Mouse (Mus musculus) kidney, embryonic 15.5 days (tissue): ENCODE measurements around the gene Txn2. TPM values are rescaled to one million over a fixed set of nuclear protein-coding genes. Genes with fewer than 3 reads are reported as not detected.
A peak's percentile ranks its signal among the peaks of the same experiment; 100 is the strongest.

Experiments used
- ATAC-seq: fragments of 200-750 bp; cut with Nextera tagmentation; replicated peaks from 2 replicates; pipeline ENCODE4 v1.8.0; 2017; ENCODE audit warnings: moderate TSS enrichment; ENCODE audit not compliant: low FRiP score
- H3K27ac ChIP-seq: fragments of 300-500 bp; sonication (generic); 2 replicates; pipeline ENCODE4 v1.5.1; 2015; ENCODE audit warnings: mild to moderate bottlenecking, inconsistent platforms
- H3K27me3 ChIP-seq: fragments of 300-500 bp; sonication (generic); 2 replicates; pipeline ENCODE4 v1.6.1; 2015; ENCODE audit warnings: inconsistent platforms
- H3K36me3 ChIP-seq: fragments of 300-500 bp; sonication (generic); 2 replicates; pipeline ENCODE4 v1.6.1; 2015; ENCODE audit warnings: inconsistent platforms
- H3K4me1 ChIP-seq: fragments of 300-500 bp; sonication (generic); 2 replicates; pipeline ENCODE4 v1.6.1; 2015; ENCODE audit warnings: inconsistent platforms
- H3K4me2 ChIP-seq: fragments of 300-500 bp; sonication (generic); 2 replicates; pipeline ENCODE4 v1.6.1; 2015; ENCODE audit warnings: moderate library complexity, mild to moderate bottlenecking, inconsistent platforms
- H3K4me3 ChIP-seq: fragments of 300-500 bp; sonication (generic); replicated peaks from 2 replicates; pipeline ENCODE4 v1.5.1; 2015; ENCODE audit warnings: mild to moderate bottlenecking, inconsistent platforms
- H3K9ac ChIP-seq: fragments of 300-500 bp; sonication (generic); 2 replicates; pipeline ENCODE4 v1.6.1; 2015; ENCODE audit warnings: mild to moderate bottlenecking, inconsistent platforms
- H3K9me3 ChIP-seq: fragments of 300-500 bp; sonication (generic); replicated peaks from 2 replicates; pipeline ENCODE4 v1.6.1; 2016; ENCODE audit warnings: inconsistent platforms
- whole genome bisulfite sequencing: fragments of 180-500 bp; shearing (Covaris S2); methylation state at CpG from one replicate; pipeline ENCODE4 v1.1.7; 2015; ENCODE audit warnings: mixed read lengths; 5-methylcytosine and 5-hydroxymethylcytosine counted together
- polyA plus RNA-seq: library from polyadenylated mRNA; unstranded; fragments of >200 nt; fragmentation: Nextera tagmentation; extraction: Ambion mirVana; gene quantifications from 2 replicates; pipeline ENCODE4 v1.2.1, GENCODE M21; 2015

The Txn2 gene
- polyA plus RNA-seq = 240 and 253 TPM in 2 replicates

- Histone ChIP-seq H3K9me3 (no peaks in the 10 kb centered on the region), H3K4me2 (peak within 1 kb of the TSS; percentile 89), H3K36me3 (peaks cover 34% of the 10 kb centered on the region), H3K4me3 (peak within 1 kb of the TSS; percentile 90), H3K27ac (peak within 1 kb of the TSS; percentile 98), H3K4me1 (peaks cover 25% of the 10 kb centered on the region), H3K27me3 (no peaks in the 10 kb centered on the region), H3K9ac (peak within 1 kb of the TSS; percentile 77)
- ATAC-seq = peak; percentile 96
- WGBS = under 1% methylated on average over 34 of the region's 34 CpGs
Measured at GRCm38 (mm10) chr15:77928673-77929331, at the start of gene Txn2. Gene Txn2, minus strand, starts transcription at chr15:77929006.

- Histone ChIP-seq H3K27ac (no peak overlapping the region), H3K4me1 (no peaks in the 10 kb centered on the region), H3K4me3 (no peak overlapping the region), H3K9ac (no peak overlapping the region), H3K27me3 (peaks cover 11% of the 10 kb centered on the region; the same call in 1 of the 2 replicates), H3K4me2 (no peak overlapping the region), H3K9me3 (no peaks in the 10 kb centered on the region), H3K36me3 (no peaks in the 10 kb centered on the region)
- 69% methylated on average over 3 of the region's 3 CpGs for WGBS
- ATAC-seq = no peak
Measured at GRCm38 (mm10) chr15:77977663-77978062, 48.9 kb upstream of the Txn2 start.

- H3K9me3 ChIP-seq = no peaks in the 10 kb centered on the region
Measured at GRCm38 (mm10) chr15:77974165-77974841, 45.5 kb upstream of the Txn2 start.

GRCm38 (mm10) chr15:77970470-77971292 lies 41.9 kb upstream of the Txn2 start, which contains the start of gene Eif3d:
Gene Eif3d, minus strand, starts transcription at chr15:77970813.
- H3K9me3 ChIP-seq = no peaks in the 10 kb centered on the region
- H3K36me3 ChIP-seq = peaks cover 31% of the 10 kb centered on the region
- H3K4me1 ChIP-seq = peaks cover 19% of the 10 kb centered on the region
- peak within 1 kb of the TSS; percentile 89 for H3K4me3 ChIP-seq
- WGBS = under 1% methylated on average over 72 of the region's 72 CpGs
- 0 out of 2 replicates have a peak, but pooled peaks cover 3% of the 10 kb centered on the region for H3K27me3 ChIP-seq
- H3K9ac ChIP-seq = peak within 1 kb of the TSS; percentile 89
- H3K4me2 ChIP-seq = peak within 1 kb of the TSS; percentile 86
- ATAC-seq = peak; percentile 90
- H3K27ac ChIP-seq = peak within 1 kb of the TSS; percentile 99

More at GRCm38 (mm10) chr15:77974165-77974841, 45.5 kb upstream of the Txn2 start:
- no peak overlapping the region for H3K4me3 ChIP-seq
- H3K4me2 ChIP-seq = no peak overlapping the region
- peaks cover 5% of the 10 kb centered on the region; the same call in 1 of the 2 replicates for H3K27me3 ChIP-seq
- no peak for ATAC-seq
- no peak overlapping the region for H3K27ac ChIP-seq
- H3K4me1 ChIP-seq = peaks cover 13% of the 10 kb centered on the region
- no peak overlapping the region for H3K9ac ChIP-seq
- 75% methylated on average over 6 of the region's 6 CpGs for WGBS
- H3K36me3 ChIP-seq = no peaks in the 10 kb centered on the region

- peak overlapping the region; percentile 89 for H3K4me3 ChIP-seq
- H3K4me1 ChIP-seq = peaks cover 19% of the 10 kb centered on the region
- ATAC-seq = no peak; the same call in 1 of the 2 replicates
- peaks cover 37% of the 10 kb centered on the region for H3K36me3 ChIP-seq
- H3K27me3 ChIP-seq = 0 out of 2 replicates have a peak, but pooled peaks cover 3% of the 10 kb centered on the region
- H3K9ac ChIP-seq = peak overlapping the region; percentile 89
- no peaks in the 10 kb centered on the region for H3K9me3 ChIP-seq
- peak overlapping the region; percentile 86 for H3K4me2 ChIP-seq
- 2% methylated on average over 15 of the region's 15 CpGs for WGBS
- H3K27ac ChIP-seq = peak overlapping the region; percentile 99
Measured at GRCm38 (mm10) chr15:77969940-77970469, 41.2 kb upstream of the Txn2 start.

GRCm38 (mm10) chr15:77965117-77965528 lies 36.3 kb upstream of the Txn2 start:
- Histone ChIP-seq H3K36me3 (peaks cover 86% of the 10 kb centered on the region), H3K4me3 (no peak overlapping the region), H3K4me1 (peaks cover 13% of the 10 kb centered on the region), H3K9me3 (no peaks in the 10 kb centered on the region), H3K9ac (no peak overlapping the region), H3K4me2 (no peak overlapping the region), H3K27ac (no peak overlapping the region), H3K27me3 (no peaks in the 10 kb centered on the region)
- no peak for ATAC-seq
- 79% methylated on average over 9 of the region's 9 CpGs for WGBS

GRCm38 (mm10) chr15:77962447-77962846 lies 33.6 kb upstream of the Txn2 start:
- WGBS = 98% methylated on average over 5 of the region's 5 CpGs
- no peak overlapping the region for H3K9ac ChIP-seq
- no peak overlapping the region for H3K27ac ChIP-seq
- H3K36me3 ChIP-seq = peaks cover 95% of the 10 kb centered on the region
- no peak overlapping the region for H3K4me3 ChIP-seq
- H3K27me3 ChIP-seq = no peaks in the 10 kb centered on the region
- peaks cover 3% of the 10 kb centered on the region for H3K4me1 ChIP-seq
- no peak overlapping the region for H3K4me2 ChIP-seq
- no peaks in the 10 kb centered on the region for H3K9me3 ChIP-seq
- no peak for ATAC-seq

GRCm38 (mm10) chr15:77960693-77961092 lies 31.9 kb upstream of the Txn2 start:
- Histone ChIP-seq H3K27me3 (peaks cover 9% of the 10 kb centered on the region), H3K4me3 (no peak overlapping the region), H3K36me3 (peaks cover 78% of the 10 kb centered on the region), H3K9me3 (no peaks in the 10 kb centered on the region), H3K4me1 (peaks cover 21% of the 10 kb centered on the region), H3K4me2 (no peak overlapping the region), H3K27ac (no peak overlapping the region), H3K9ac (no peak overlapping the region)
- 91% methylated on average over 6 of the region's 6 CpGs for WGBS
- ATAC-seq = no peak

GRCm38 (mm10) chr15:77958071-77958470 lies 29.3 kb upstream of the Txn2 start:
- Histone ChIP-seq H3K9ac (no peak overlapping the region), H3K27me3 (peaks cover 18% of the 10 kb centered on the region), H3K27ac (no peak overlapping the region), H3K4me2 (no peak overlapping the region), H3K4me1 (peaks cover 26% of the 10 kb centered on the region), H3K4me3 (no peak overlapping the region), H3K9me3 (no peaks in the 10 kb centered on the region), H3K36me3 (peaks cover 51% of the 10 kb centered on the region)
- WGBS = 65% methylated on average over 3 of the region's 3 CpGs
- ATAC-seq = no peak

- Histone ChIP-seq H3K9ac (no peak overlapping the region), H3K36me3 (peaks cover 47% of the 10 kb centered on the region), H3K27ac (no peak overlapping the region), H3K27me3 (peaks cover 18% of the 10 kb centered on the region), H3K4me2 (no peak overlapping the region), H3K4me1 (peaks cover 26% of the 10 kb centered on the region), H3K9me3 (no peaks in the 10 kb centered on the region), H3K4me3 (no peak overlapping the region)
- ATAC-seq = no peak
- WGBS = 34% methylated on average over 5 of the region's 5 CpGs
Measured at GRCm38 (mm10) chr15:77957625-77958024, 28.8 kb upstream of the Txn2 start.

GRCm38 (mm10) chr15:77956404-77956901 lies 27.6 kb upstream of the Txn2 start, which contains the start of gene Foxred2:
Gene Foxred2, minus strand, starts transcription at chr15:77956722.
- no peak within 1 kb of the TSS; the same call in 1 of the 2 replicates for H3K27ac ChIP-seq
- H3K4me1 ChIP-seq = peaks cover 26% of the 10 kb centered on the region
- peaks cover 35% of the 10 kb centered on the region for H3K36me3 ChIP-seq
- peak; percentile 85 for ATAC-seq
- H3K27me3 ChIP-seq = peaks cover 18% of the 10 kb centered on the region
- no peaks in the 10 kb centered on the region for H3K9me3 ChIP-seq
- under 1% methylated on average over 38 of the region's 39 CpGs for WGBS
- peak within 1 kb of the TSS; percentile 91 for H3K4me2 ChIP-seq
- H3K9ac ChIP-seq = peak within 1 kb of the TSS; percentile 36
- peak within 1 kb of the TSS; percentile 64 for H3K4me3 ChIP-seq
